Mouse (Mus musculus) left cerebral cortex, postnatal 4 days (tissue): ENCODE measurements around the gene Tmod1. TPM values are rescaled to one million over a fixed set of nuclear protein-coding genes. Genes with fewer than 3 reads are reported as not detected.

Experiments used
- DNase-seq: peaks from one replicate; pipeline ENCODE4 v3.0.0-alpha.2; 2022
- intact Hi-C: fragments of 180-260 bp; cut with DNase I; formaldehyde crosslinking; loops from one replicate; pipeline ENCODE4 v1.15.1; 2025
- total RNA-seq, 2 experiments: library from RNA; stranded (reverse); gene quantifications; 2 replicates each; pipeline ENCODE4 v1.2.3; 2021

The Tmod1 gene
- total RNA-seq, 2 experiments from 2014 or later = 2.4 to 3.4 TPM

GRCm38 (mm10) chr4:46126541-46126940, 87.8 kb downstream of the Tmod1 start:
- peak; percentile 79 for DNase-seq
- intact Hi-C loops = loop anchor here (10.0 kb wide), 1 partner anchor 92 kb away; the partner anchor contains the start of gene Tmod1

DNA sequence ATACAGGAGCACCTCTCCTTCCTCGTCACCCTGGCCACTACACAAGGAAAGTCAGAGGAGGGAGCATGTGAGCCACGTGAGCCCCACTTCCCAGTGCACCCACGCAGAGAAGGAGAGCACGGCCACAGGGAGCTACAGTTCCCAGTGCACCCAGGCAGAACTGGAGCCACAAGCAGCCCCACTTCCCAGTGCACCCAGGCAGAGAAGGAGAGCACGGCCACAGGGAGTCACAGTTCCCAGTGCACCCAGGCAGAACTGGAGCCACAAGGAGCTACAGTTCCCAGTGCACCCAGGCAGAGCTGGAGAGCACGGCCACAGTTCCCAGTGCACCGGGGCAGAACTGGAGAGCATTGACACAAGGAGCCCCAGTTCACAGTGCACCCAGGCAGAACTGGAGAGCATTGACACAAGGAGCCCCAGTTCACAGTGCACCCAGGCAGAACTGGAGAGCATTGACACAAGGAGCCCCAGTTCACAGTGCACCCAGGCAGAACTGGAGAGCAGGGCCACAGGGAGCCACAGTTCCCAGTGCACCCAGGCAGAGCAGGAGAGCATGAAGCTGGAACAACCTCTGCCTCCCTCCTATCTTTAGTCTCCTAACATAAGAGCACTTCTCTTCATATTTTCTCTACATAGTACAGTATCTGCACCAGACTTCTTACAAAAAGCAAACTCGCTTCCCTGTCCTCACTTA, 90.7 kb downstream of the Tmod1 start:
- DNase-seq = no peak
- intact Hi-C loops = loop anchor here (5.0 to 10.0 kb wide), 2 partner anchors 95 to 1112 kb away; partner anchors contain the start of genes Polr1e and Tmod1

DNA sequence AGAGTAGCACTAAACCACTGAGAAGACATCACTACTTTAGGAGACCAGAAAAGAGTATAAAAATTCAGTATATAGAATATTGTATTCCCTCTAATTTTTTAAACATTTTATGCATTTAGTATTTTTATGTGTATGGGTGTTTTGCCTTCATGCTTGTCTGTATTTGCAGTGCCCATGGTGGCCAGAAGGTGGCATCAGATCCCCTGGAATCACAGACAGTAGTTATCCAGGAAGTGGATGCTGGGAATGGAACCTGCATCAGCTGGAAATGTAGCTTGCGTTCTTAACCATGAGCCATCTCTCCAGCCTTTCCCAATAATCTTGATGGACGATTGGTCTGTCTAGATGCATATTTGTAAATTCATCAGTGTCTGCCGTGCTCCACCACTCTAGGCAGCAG, 91.5 kb downstream of the Tmod1 start:
- intact Hi-C loops = loop anchor here (5.0 kb wide), 1 partner anchor 1113 kb away; the partner anchor contains the start of gene Polr1e
- DNase-seq = peak; percentile 48

GRCm38 (mm10) chr4:46131791-46132190, 93.1 kb downstream of the Tmod1 start:
- intact Hi-C loops = loop anchor here (5.0 kb wide), 1 partner anchor 1114 kb away; the partner anchor contains the start of gene Polr1e
- no peak for DNase-seq

DNA sequence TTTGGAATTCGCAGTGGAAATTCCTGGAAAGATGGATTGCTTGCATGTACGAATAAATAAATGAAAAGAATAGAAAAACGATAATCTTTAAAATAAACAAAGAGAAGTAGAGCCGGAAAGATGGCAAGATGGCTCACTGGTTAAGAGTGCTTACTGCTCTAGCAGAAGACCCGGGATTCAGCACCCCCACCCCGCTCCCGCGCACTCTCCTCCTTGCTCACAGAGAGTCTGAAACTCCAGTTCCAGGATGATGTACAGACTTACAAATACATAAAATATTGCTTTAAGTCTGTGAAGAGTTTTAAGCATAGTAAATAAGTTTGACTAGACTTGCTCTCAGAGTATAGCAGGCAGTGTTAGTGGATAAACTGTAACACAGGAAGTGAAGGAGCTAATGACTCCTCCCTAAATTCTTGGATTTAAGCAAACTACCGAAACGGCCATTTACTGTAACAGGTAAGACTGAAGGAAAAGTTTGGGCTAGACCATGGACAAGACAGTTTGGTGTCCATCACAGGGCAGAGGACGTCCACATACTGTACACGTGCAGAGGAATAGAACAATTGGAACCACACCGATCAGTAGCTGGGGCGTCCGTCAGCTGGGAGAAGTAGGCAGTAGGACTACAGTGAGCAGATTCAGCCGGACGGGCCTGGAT, 99.0 kb downstream of the Tmod1 start:
- intact Hi-C loops = no loop called here

DNA sequence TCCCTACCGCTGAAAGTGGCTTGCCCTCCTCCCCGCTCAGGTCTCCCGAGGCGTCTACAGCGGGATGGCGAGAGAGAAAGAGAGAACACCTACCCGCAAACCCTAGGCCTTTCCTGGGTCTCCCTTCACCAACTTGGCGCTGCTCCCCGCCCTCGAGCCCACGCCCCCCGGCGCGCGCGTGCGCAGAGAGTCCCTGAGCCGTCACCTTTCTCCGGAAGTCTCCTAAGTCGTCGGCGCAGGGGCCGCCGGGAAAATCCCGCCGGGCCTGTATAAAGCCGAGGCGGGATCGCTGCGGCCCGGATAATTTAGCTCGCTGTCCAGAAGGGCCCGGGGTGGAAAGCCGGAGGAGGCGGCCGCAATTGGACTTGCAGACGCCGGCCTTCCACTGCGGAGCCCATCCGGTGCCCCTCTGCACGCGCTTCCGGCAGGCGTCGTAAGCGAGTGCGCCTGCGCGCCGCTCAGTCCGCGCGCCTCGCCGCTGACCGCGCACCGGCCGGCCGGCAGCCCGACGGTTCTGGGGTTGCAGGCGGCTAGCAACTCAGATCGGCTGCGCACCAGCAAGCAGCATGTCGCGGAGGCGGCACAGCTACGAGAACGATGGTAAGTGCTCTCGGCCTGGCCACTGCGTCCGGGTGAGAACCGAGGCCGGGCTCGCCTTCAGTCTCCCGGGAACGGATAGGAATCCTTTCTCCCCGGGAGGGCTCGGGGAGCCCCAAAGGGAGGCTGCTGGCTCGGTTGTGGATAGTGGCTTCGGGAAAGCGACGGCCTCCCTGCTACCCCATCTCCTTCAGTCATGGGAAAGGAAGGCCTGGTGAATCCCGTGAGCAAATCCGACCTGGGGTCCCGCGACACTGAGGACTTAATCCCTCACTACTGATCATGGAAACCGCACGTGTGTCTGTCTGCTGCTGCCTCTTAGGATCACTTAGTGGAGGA, 99.8 kb downstream of the Tmod1 start, which contains the start of the genes Ncbp1 and Tstd2:
Ncbp1 (plus strand) TSS at position 327 of the 936 bp plus-strand sequence.
Tstd2 (minus strand) TSS at position 408 of the 936 bp plus-strand sequence.
- DNase-seq = peak; percentile 92

More for the DNA sequence above, 99.0 kb downstream of the Tmod1 start:
- no peak for DNase-seq

DNA sequence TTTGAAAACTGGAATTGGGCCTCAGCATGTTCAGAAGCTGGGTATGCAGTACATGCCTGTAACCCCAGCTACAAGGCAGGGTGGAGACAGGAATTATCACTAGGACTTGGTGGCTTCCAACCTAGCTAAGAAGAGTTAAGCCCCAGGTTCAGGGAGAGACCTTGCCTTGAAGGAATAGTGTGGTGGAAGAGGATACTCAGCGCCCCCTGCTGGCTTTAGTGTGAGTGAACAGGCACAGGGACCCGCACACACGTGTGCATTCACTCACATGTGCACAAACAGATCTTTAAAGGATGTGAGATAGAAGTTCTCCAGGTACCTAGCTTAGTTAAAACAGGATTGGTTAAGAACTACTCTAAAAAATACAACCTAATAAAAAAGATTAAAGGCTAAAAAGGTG, 105.6 kb downstream of the Tmod1 start:
- no peak for DNase-seq
- intact Hi-C loops = no loop called here

More for the DNA sequence above, 99.8 kb downstream of the Tmod1 start, which contains the start of the genes Ncbp1 and Tstd2:
- intact Hi-C loops = no loop called here

GRCm38 (mm10) chr4:46146881-46147280, 108.1 kb downstream of the Tmod1 start:
- no peak for DNase-seq
- intact Hi-C loops = no loop called here

DNA sequence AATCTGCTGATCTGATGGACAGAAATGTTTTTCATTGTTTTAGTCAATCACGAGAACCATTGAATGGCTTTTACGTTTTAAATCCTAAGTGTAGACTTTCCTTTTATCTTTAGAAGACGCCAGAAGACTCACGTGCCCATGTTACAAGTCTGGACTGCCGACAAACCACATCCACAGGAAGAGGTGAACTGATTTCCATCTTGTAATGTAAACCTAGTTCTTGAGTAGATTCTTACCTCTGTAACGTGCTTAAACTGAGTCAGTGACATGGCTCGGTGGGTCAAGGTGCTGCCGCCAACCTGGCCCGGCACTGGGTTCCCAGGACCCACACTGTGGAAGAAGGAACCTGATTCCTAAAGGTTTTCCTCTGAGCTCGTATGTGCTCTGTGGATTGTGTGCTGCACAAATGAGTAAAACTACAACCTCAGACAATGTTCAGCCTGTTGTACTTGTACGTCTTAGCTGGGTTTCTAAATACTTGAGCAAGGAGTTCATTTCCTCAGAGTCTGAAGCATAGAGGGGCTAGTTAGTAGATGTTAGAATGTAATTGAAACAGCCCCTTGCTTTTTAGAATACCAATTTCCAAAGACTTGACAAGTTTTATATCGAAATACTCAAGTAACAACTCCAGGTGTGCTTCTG, 113.3 kb downstream of the Tmod1 start:
- DNase-seq = no peak
- intact Hi-C loops = no loop called here

DNA sequence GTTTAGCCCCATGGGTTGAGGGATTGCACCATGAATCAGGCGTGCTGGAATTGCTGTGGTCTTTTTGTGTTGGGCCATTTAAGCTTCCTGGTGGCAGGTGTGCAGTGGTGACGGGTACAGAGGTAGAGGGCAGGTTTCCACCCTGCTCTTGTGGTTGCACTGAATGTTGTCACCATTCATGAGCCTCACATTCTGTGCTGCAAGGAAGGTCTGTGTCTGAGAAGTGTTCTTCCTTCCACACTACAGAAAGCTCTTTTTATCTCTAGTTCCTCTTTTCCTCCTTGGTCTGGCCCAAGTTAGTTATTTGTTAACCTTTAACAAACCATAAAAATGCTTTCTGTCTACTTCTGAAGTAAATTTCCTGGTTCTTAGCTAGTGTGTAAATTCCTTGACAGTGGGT, 125.3 kb downstream of the Tmod1 start:
- intact Hi-C loops = no loop called here
- DNase-seq = no peak

Other genes starting within 250 kb of the Tmod1 start
- 10 to 100 TPM; 27.9 to 28.0 TPM for gene Aldh1b1, start 239.9 kb upstream of the Tmod1 start, total RNA-seq
- 10 to 100 TPM; 35.5 to 36.2 TPM for gene Igfbpl1, start 212.0 kb upstream of the Tmod1 start, total RNA-seq
- under 1 TPM; 0.16 to 0.20 TPM for gene Stra6l, start 190.3 kb upstream of the Tmod1 start, total RNA-seq
- under 1 TPM; 0.28 to 0.79 TPM for gene Ccdc180, start 148.6 kb upstream of the Tmod1 start, total RNA-seq
- 10 to 100 TPM; 26.1 to 29.2 TPM for gene Tdrd7, start 73.6 kb upstream of the Tmod1 start, total RNA-seq
- 10 to 100 TPM; 58.6 to 66.2 TPM for gene Ncbp1, start 99.7 kb downstream of the Tmod1 start, total RNA-seq
- gene Tstd2, start 99.8 kb downstream of the Tmod1 start, total RNA-seq = 10 to 100 TPM; 20.0 to 22.3 TPM
- 10 to 100 TPM; 19.3 to 23.6 TPM for gene Xpa, start 157.4 kb downstream of the Tmod1 start, total RNA-seq